Mouse (Mus musculus) MEL (cell line): ENCODE results near the gene Sfrp5. TPM values are rescaled to one million over a fixed set of nuclear protein-coding genes. Genes with fewer than 3 reads are reported as not detected.
A peak's percentile ranks its signal among the peaks of the same experiment; 100 is the strongest.

Experiments
- DNase-seq: peaks from one replicate; pipeline ENCODE4 v3.0.0; 2011; ENCODE audit warnings: low read depth, low spot score
- H3K27ac ChIP-seq: 2 replicates; pipeline ENCODE4 v1.5.1; 2012; ENCODE audit warnings: low read depth, mild to moderate bottlenecking, control low read depth, low read length, moderate library complexity; ENCODE audit not compliant: control insufficient read depth
- H3K27me3 ChIP-seq, 2 experiments: fragments of 150-350 bp in 1 of 2; sonication (generic) in 1 of 2; 2 replicates each; pipeline ENCODE4 v1.6.1; 2012; ENCODE audit warnings: low read length in 2 of 2, mild to moderate bottlenecking in 2 of 2, improper control_type of control experiment in 1 of 2, moderate library complexity in 1 of 2; ENCODE audit not compliant: insufficient read depth in 2 of 2, control insufficient read depth in 1 of 2
- H3K36me3 ChIP-seq, 2 experiments: 2 replicates each; pipeline ENCODE4 v1.6.1; 2012 to 2014; ENCODE audit warnings: low read length in 2 of 2, improper control_type of control experiment in 1 of 2, inconsistent platforms in 1 of 2, mild to moderate bottlenecking in 1 of 2; ENCODE audit not compliant: insufficient read depth in 2 of 2, control insufficient read depth in 1 of 2
- H3K4me1 ChIP-seq, 2 experiments: fragments of 150-350 bp in 1 of 2; sonication (generic) in 1 of 2; 2 replicates each; pipeline ENCODE4 v1.6.1; 2012; ENCODE audit warnings: low read length in 2 of 2, improper control_type of control experiment in 1 of 2, mild to moderate bottlenecking in 1 of 2; ENCODE audit not compliant: insufficient read depth in 2 of 2, control insufficient read depth in 1 of 2
- H3K4me3 ChIP-seq, 2 experiments: fragments of 150-350 bp in 1 of 2; sonication (generic) in 1 of 2; 2 replicates each; pipeline ENCODE4 v1.5.1; 2012; ENCODE audit warnings: low read depth in 2 of 2, low read length in 2 of 2, mild to moderate bottlenecking in 2 of 2, moderate library complexity in 2 of 2, control low read depth in 1 of 2, improper control_type of control experiment in 1 of 2; ENCODE audit not compliant: control insufficient read depth in 1 of 2, insufficient read depth in 1 of 2
- H3K79me2 ChIP-seq: 2 replicates; pipeline ENCODE4 v1.6.1; 2012; ENCODE audit warnings: mild to moderate bottlenecking, low read length, moderate library complexity; ENCODE audit not compliant: control insufficient read depth, poor library complexity, insufficient read depth
- H3K9ac ChIP-seq: 2 replicates; pipeline ENCODE4 v1.6.1; 2012; ENCODE audit warnings: low read depth, mild to moderate bottlenecking, control low read depth, low read length, moderate library complexity; ENCODE audit not compliant: control insufficient read depth, poor library complexity, severe bottlenecking
- H3K9me3 ChIP-seq: fragments of 150-350 bp; sonication (generic); replicated peaks from 2 replicates; pipeline ENCODE4 v1.6.1; 2012; ENCODE audit warnings: mild to moderate bottlenecking, low read length, improper control_type of control experiment, moderate library complexity; ENCODE audit not compliant: insufficient read depth
- BHLHE40 ChIP-seq: IDR thresholded peaks from 2 replicates; pipeline ENCODE4 v1.6.1; 2012; ENCODE audit warnings: low read depth, mild to moderate bottlenecking, inconsistent platforms, low read length, improper control_type of control experiment, borderline replicate concordance
- CHD1 ChIP-seq: IDR thresholded peaks from 2 replicates; pipeline ENCODE4 v1.6.1; 2012; ENCODE audit warnings: low read depth, mild to moderate bottlenecking, inconsistent platforms, low read length, improper control_type of control experiment
- E2F4 ChIP-seq: IDR thresholded peaks from 2 replicates; pipeline ENCODE4 v1.6.1; 2011; ENCODE audit warnings: low read depth, low read length, improper control_type of control experiment, borderline replicate concordance
- ELF1 ChIP-seq: IDR thresholded peaks from 2 replicates; pipeline ENCODE4 v1.6.1; 2014; ENCODE audit warnings: low read depth, mild to moderate bottlenecking, inconsistent platforms, low read length, improper control_type of control experiment, moderate library complexity
- EP300 ChIP-seq, 2 experiments: IDR thresholded peaks; 2 replicates each; pipeline ENCODE4 v1.6.1; 2011; ENCODE audit warnings: improper control_type of control experiment in 2 of 2, low read length in 2 of 2, low read depth in 1 of 2, mild to moderate bottlenecking in 1 of 2
- ETS1 ChIP-seq: IDR thresholded peaks from 2 replicates; pipeline ENCODE4 v1.6.1; 2012; ENCODE audit warnings: low read depth, mild to moderate bottlenecking, inconsistent platforms, low read length, improper control_type of control experiment, moderate library complexity
- GATA1 ChIP-seq: IDR thresholded peaks from 2 replicates; pipeline ENCODE4 v1.6.1; 2011; ENCODE audit warnings: low read depth, low read length, improper control_type of control experiment
- HCFC1 ChIP-seq: IDR thresholded peaks from 2 replicates; pipeline ENCODE4 v1.6.1; 2012; ENCODE audit warnings: low read depth, mild to moderate bottlenecking, inconsistent platforms, low read length, improper control_type of control experiment, moderate library complexity
- NRF1 ChIP-seq: IDR thresholded peaks from 2 replicates; pipeline ENCODE4 v1.6.1; 2014; ENCODE audit warnings: low read depth, mild to moderate bottlenecking, inconsistent platforms, low read length, improper control_type of control experiment, moderate library complexity; ENCODE audit not compliant: poor library complexity, insufficient read depth, severe bottlenecking
- POLR2A ChIP-seq, 2 experiments: IDR thresholded peaks; 2 replicates each; pipeline ENCODE4 v1.6.1; 2011 to 2012; ENCODE audit warnings: low read length in 2 of 2, mild to moderate bottlenecking in 2 of 2, control low read depth in 1 of 2, improper control_type of control experiment in 1 of 2, low read depth in 1 of 2, moderate library complexity in 1 of 2; ENCODE audit not compliant: control insufficient read depth in 1 of 2, insufficient read depth in 1 of 2, poor library complexity in 1 of 2
- POLR2AphosphoS2 ChIP-seq: IDR thresholded peaks from 2 replicates; pipeline ENCODE4 v1.6.1; 2011; ENCODE audit warnings: low read length, improper control_type of control experiment
- RCOR1 ChIP-seq: IDR thresholded peaks from 2 replicates; pipeline ENCODE4 v1.6.1; 2012; ENCODE audit warnings: low read depth, mild to moderate bottlenecking, inconsistent platforms, low read length, improper control_type of control experiment
- SIN3A ChIP-seq: IDR thresholded peaks from 2 replicates; pipeline ENCODE4 v1.6.1; 2012; ENCODE audit warnings: low read length, improper control_type of control experiment, inconsistent platforms
- TAL1 ChIP-seq: IDR thresholded peaks from 2 replicates; pipeline ENCODE4 v1.6.1; 2012; ENCODE audit warnings: mild to moderate bottlenecking, inconsistent platforms, low read length, moderate library complexity, mixed read lengths
- TBP ChIP-seq: IDR thresholded peaks from 2 replicates; pipeline ENCODE4 v1.8.0; 2011; ENCODE audit warnings: low read depth, low read length, improper control_type of control experiment
- TCF12 ChIP-seq: IDR thresholded peaks from 2 replicates; pipeline ENCODE4 v1.6.1; 2014; ENCODE audit warnings: low read depth, mild to moderate bottlenecking, inconsistent platforms, low read length, improper control_type of control experiment, moderate library complexity
- ZC3H11A ChIP-seq: IDR thresholded peaks from 2 replicates; pipeline ENCODE4 v1.6.1; 2012; ENCODE audit warnings: low read depth, mild to moderate bottlenecking, inconsistent platforms, low read length, improper control_type of control experiment
- ZKSCAN1 ChIP-seq: IDR thresholded peaks from 2 replicates; pipeline ENCODE4 v1.6.1; 2012; ENCODE audit warnings: low read depth, mild to moderate bottlenecking, inconsistent platforms, low read length, improper control_type of control experiment, moderate library complexity
- ZMIZ1 ChIP-seq: IDR thresholded peaks from 2 replicates; pipeline ENCODE4 v1.6.1; 2012; ENCODE audit warnings: low read depth, mild to moderate bottlenecking, inconsistent platforms, low read length, improper control_type of control experiment, moderate library complexity
- ZNF384 ChIP-seq: IDR thresholded peaks from 2 replicates; pipeline ENCODE4 v1.6.1; 2012; ENCODE audit warnings: low read depth, mild to moderate bottlenecking, inconsistent platforms, low read length, improper control_type of control experiment
- polyA plus RNA-seq, 2 experiments: library from polyadenylated mRNA; stranded (reverse) in 1 of 2; unstranded in 1 of 2; fragments of >175 nt in 1 of 2; fragments of >200 nt in 1 of 2; gene quantifications; 2 replicates each; pipeline versions ENCODE4 v1.2.1 to v1.2.4; 2012; ENCODE audit warnings: low replicate concordance in 2 of 2, low read depth in 1 of 2; ENCODE audit not compliant: insufficient read length in 2 of 2, insufficient read depth in 1 of 2, missing spikeins in 1 of 2
- total RNA-seq: library from RNA; depleted of rRNA; stranded (reverse); fragments of 300-350 nt; gene quantifications from 2 replicates; pipeline ENCODE4 v1.2.3, GENCODE M21; 2012

Gene Sfrp5
- total and polyA plus RNA-seq, 3 experiments, result 0.50 TPM; not detected in 2

GRCm38 (mm10) chr19:42157493-42158237 is 44.4 kb downstream of the Sfrp5 start:
- DNase-seq, result peak; percentile 76
- H3K79me2 ChIP-seq, result no peaks in the 10 kb centered on the region
- H3K9me3 ChIP-seq, result no peaks in the 10 kb centered on the region
- peaks cover 0 to 11% of the 10 kb centered on the region in 2 experiments; a peak in 2 of 4 replicates for H3K36me3 ChIP-seq
- TF ChIP-seq ZMIZ1, result 0 out of 2 replicates have a peak, but pooled peaks have one; percentile 35
- no peak for TF ChIP-seq E2F4
- no peak for TF ChIP-seq ZC3H11A
- TF ChIP-seq SIN3A, result no peak
- no peak for TF ChIP-seq TCF12
- 0 out of 2 replicates have a peak, but pooled peaks have one; percentile 48 for TF ChIP-seq TBP
- TF ChIP-seq GATA1, result no peak
- 0 out of 2 replicates have a peak, but pooled peaks have one; percentile 15 for TF ChIP-seq ELF1
- TF ChIP-seq CHD1, result no peak
- no peak for TF ChIP-seq POLR2AphosphoS2
- no peak for TF ChIP-seq TAL1
- peak in 1 of 2 experiments; percentile 21; a peak in 1 of 4 replicates for TF ChIP-seq POLR2A (IDR thresholded peaks at IDR 0.05; ENCODE audit: control insufficient read depth in 1 of 2, insufficient read depth in 1 of 2, low read depth in 1 of 2, low read length in 2 of 2, poor library complexity in 1 of 2)
- TF ChIP-seq ZKSCAN1, result no peak
- no peak for TF ChIP-seq NRF1
- TF ChIP-seq ZNF384, result peak; percentile 85
- peak; percentile 45 for TF ChIP-seq ETS1
- TF ChIP-seq HCFC1, result no peak
- TF ChIP-seq RCOR1, result no peak
- TF ChIP-seq EP300 (IDR thresholded peaks at IDR 0.05; ENCODE audit: low read depth in 1 of 2, low read length in 2 of 2), result 0 out of 4 replicates have a peak, but pooled peaks of 1 of the 2 experiments have one; percentile 21
- TF ChIP-seq BHLHE40, result 0 out of 2 replicates have a peak, but pooled peaks have one; percentile 5
- H3K27me3 ChIP-seq, result no peaks in the 10 kb centered on the region
- H3K9ac ChIP-seq, result peak overlapping the region; percentile 45
- peak overlapping the region; percentile 75 for H3K27ac ChIP-seq
- H3K4me1 ChIP-seq, result peaks cover 3 to 9% of the 10 kb centered on the region in 2 experiments
- H3K4me3 ChIP-seq, result peak overlapping the region; percentile 43 to 48
